Mouse (Mus musculus) ES-Bruce4 (cell line): Measurements from ENCODE around the gene C1qb.

Experiments
- CTCF ChIP-seq: IDR thresholded peaks from one replicate; pipeline ENCODE4 v1.8.1; 2011; ENCODE audit warnings: low read depth, low read length
- EP300 ChIP-seq: IDR thresholded peaks from 2 replicates; pipeline ENCODE4 v1.6.1; 2011; ENCODE audit warnings: low read depth, low read length; ENCODE audit not compliant: insufficient read depth

GRCm38 (mm10) chr4:136904767-136905539 lies 19.0 kb upstream of the C1qb start:
- TF ChIP-seq CTCF (no peak), EP300 (no peak)
